Mouse (Mus musculus) forebrain, embryonic 10.5 days (tissue): ENCODE measurements around the gene Rapgef5. TPM values are rescaled to one million over a fixed set of nuclear protein-coding genes. Genes with fewer than 3 reads are reported as not detected.

Source experiments
- DNase-seq: peaks from one replicate; pipeline ENCODE4 v3.0.0-alpha.2; 2017; ENCODE audit warnings: low spot score; ENCODE audit errors: extremely low spot score
- H3K27ac ChIP-seq: fragments of 300-500 bp; sonication (generic); 2 replicates; pipeline ENCODE4 v1.5.1; 2016; ENCODE audit warnings: mild to moderate bottlenecking
- H3K27me3 ChIP-seq: fragments of 300-500 bp; sonication (generic); 2 replicates; pipeline ENCODE4 v1.6.1; 2016; ENCODE audit warnings: mild to moderate bottlenecking; ENCODE audit not compliant: poor library complexity, severe bottlenecking
- H3K36me3 ChIP-seq: fragments of 300-500 bp; sonication (generic); replicated peaks from 2 replicates; pipeline ENCODE4 v1.6.1; 2016; ENCODE audit warnings: mild to moderate bottlenecking, moderate library complexity
- H3K4me1 ChIP-seq: fragments of 300-500 bp; sonication (generic); 2 replicates; pipeline ENCODE4 v1.6.1; 2016
- H3K4me3 ChIP-seq: fragments of 300-500 bp; sonication (generic); 2 replicates; pipeline ENCODE4 v1.5.1; 2016; ENCODE audit warnings: mild to moderate bottlenecking, moderate library complexity
- H3K9me3 ChIP-seq: fragments of 300-500 bp; sonication (generic); 2 replicates; pipeline ENCODE4 v1.6.1; 2016; ENCODE audit warnings: mild to moderate bottlenecking, moderate library complexity
- WGBS: fragments of 180-500 bp; shearing (Covaris S2); methylation state at CpG from one replicate; pipeline ENCODE4 v1.1.7; 2016; 5-methylcytosine and 5-hydroxymethylcytosine counted together
- polyA plus RNA-seq: library from polyadenylated mRNA; unstranded; fragments of >200 nt; fragmentation: Nextera tagmentation; extraction: Ambion mirVana; gene quantifications from 2 replicates; pipeline ENCODE4 v1.2.1, GENCODE M21; 2016

The Rapgef5 gene
- polyA plus RNA-seq, 1 experiment from 2014 or later, result 6.5 TPM

GRCm38 (mm10) chr12:117746611-117747010 lies 230.3 kb downstream of the Rapgef5 start:
- peaks cover 27% of the 10 kb centered on the region for H3K4me1 ChIP-seq
- no peaks in the 10 kb centered on the region; the same call in 1 of the 2 replicates for H3K36me3 ChIP-seq
- H3K9me3 ChIP-seq, result no peaks in the 10 kb centered on the region
- no peak overlapping the region for H3K27ac ChIP-seq
- H3K4me3 ChIP-seq, result no peak overlapping the region
- peaks cover 13% of the 10 kb centered on the region; the same call in 1 of the 2 replicates for H3K27me3 ChIP-seq
- 89% methylated on average over 7 of the region's 7 CpGs for WGBS
- DNase-seq, result no peak

GRCm38 (mm10) chr12:117751045-117751444 lies 234.8 kb downstream of the Rapgef5 start:
- WGBS, result 26% methylated on average over 9 of the region's 9 CpGs
- Histone ChIP-seq H3K9me3 (no peaks in the 10 kb centered on the region), H3K27ac (peak overlapping the region; percentile 44), H3K4me1 (peaks cover 28% of the 10 kb centered on the region), H3K27me3 (peaks cover 25% of the 10 kb centered on the region), H3K4me3 (peak overlapping the region; percentile 36), H3K36me3 (no peaks in the 10 kb centered on the region)
- no peak for DNase-seq

- Histone ChIP-seq H3K27me3 (peaks cover 25% of the 10 kb centered on the region), H3K9me3 (no peaks in the 10 kb centered on the region), H3K27ac (peak overlapping the region; percentile 44), H3K4me1 (peaks cover 28% of the 10 kb centered on the region), H3K36me3 (no peaks in the 10 kb centered on the region), H3K4me3 (peak overlapping the region; percentile 36)
- no peak for DNase-seq
- WGBS, result 31% methylated on average over 25 of the region's 25 CpGs
Observed at GRCm38 (mm10) chr12:117751520-117752383, 235.5 kb downstream of the Rapgef5 start.

- Histone ChIP-seq H3K9me3 (no peaks in the 10 kb centered on the region), H3K27ac (no peak overlapping the region), H3K36me3 (no peaks in the 10 kb centered on the region), H3K27me3 (peaks cover 12% of the 10 kb centered on the region), H3K4me1 (peaks cover 20% of the 10 kb centered on the region), H3K4me3 (no peak overlapping the region)
- 80% methylated on average over 7 of the region's 7 CpGs for WGBS
- DNase-seq, result no peak
Observed at GRCm38 (mm10) chr12:117756010-117756409, 239.7 kb downstream of the Rapgef5 start.

GRCm38 (mm10) chr12:117760373-117760772 lies 244.1 kb downstream of the Rapgef5 start:
- H3K36me3 ChIP-seq, result no peaks in the 10 kb centered on the region
- no peak for DNase-seq
- H3K4me3 ChIP-seq, result no peak overlapping the region
- H3K4me1 ChIP-seq, result peaks cover 9% of the 10 kb centered on the region
- H3K27me3 ChIP-seq, result no peaks in the 10 kb centered on the region
- no peak overlapping the region for H3K27ac ChIP-seq
- WGBS, result 91% methylated on average over 5 of the region's 5 CpGs
- H3K9me3 ChIP-seq, result no peaks in the 10 kb centered on the region

- DNase-seq, result no peak
- no peak overlapping the region for H3K4me3 ChIP-seq
Observed at GRCm38 (mm10) chr12:117760846-117761245, 244.6 kb downstream of the Rapgef5 start.

GRCm38 (mm10) chr12:117761698-117762097 lies 245.4 kb downstream of the Rapgef5 start:
- H3K27ac ChIP-seq, result no peak overlapping the region

More at GRCm38 (mm10) chr12:117760846-117761245, 244.6 kb downstream of the Rapgef5 start:
- Histone ChIP-seq H3K9me3 (no peaks in the 10 kb centered on the region), H3K36me3 (no peaks in the 10 kb centered on the region), H3K27me3 (no peaks in the 10 kb centered on the region), H3K27ac (no peak overlapping the region), H3K4me1 (peaks cover 9% of the 10 kb centered on the region)

GRCm38 (mm10) chr12:117763247-117763646 lies 247.0 kb downstream of the Rapgef5 start:
- 80% methylated on average over 3 of the region's 3 CpGs for WGBS
- no peaks in the 10 kb centered on the region for H3K36me3 ChIP-seq
- no peaks in the 10 kb centered on the region for H3K27me3 ChIP-seq
- H3K27ac ChIP-seq, result no peak overlapping the region
- no peaks in the 10 kb centered on the region for H3K9me3 ChIP-seq
- no peak for DNase-seq
- H3K4me3 ChIP-seq, result no peak overlapping the region
- H3K4me1 ChIP-seq, result peaks cover 9% of the 10 kb centered on the region

More at GRCm38 (mm10) chr12:117761698-117762097, 245.4 kb downstream of the Rapgef5 start:
- 73% methylated on average over 1 of the region's 1 CpGs for WGBS
- H3K36me3 ChIP-seq, result no peaks in the 10 kb centered on the region
- peaks cover 9% of the 10 kb centered on the region for H3K4me1 ChIP-seq
- no peak for DNase-seq
- no peak overlapping the region for H3K4me3 ChIP-seq
- no peaks in the 10 kb centered on the region for H3K9me3 ChIP-seq
- H3K27me3 ChIP-seq, result no peaks in the 10 kb centered on the region

GRCm38 (mm10) chr12:117764839-117765238 lies 248.6 kb downstream of the Rapgef5 start:
- H3K27me3 ChIP-seq, result 0 out of 2 replicates have a peak, but pooled peaks cover under 1% of the 10 kb centered on the region
- 10% methylated on average over 7 of the region's 7 CpGs for WGBS
- no peak overlapping the region for H3K4me3 ChIP-seq
- H3K9me3 ChIP-seq, result no peaks in the 10 kb centered on the region
- peaks cover 9% of the 10 kb centered on the region for H3K4me1 ChIP-seq
- DNase-seq, result peak; percentile 73
- no peak overlapping the region for H3K27ac ChIP-seq
- no peaks in the 10 kb centered on the region for H3K36me3 ChIP-seq

- H3K4me3 ChIP-seq, result no peak overlapping the region
- peaks cover 10% of the 10 kb centered on the region; the same call in 1 of the 2 replicates for H3K4me1 ChIP-seq
- no peaks in the 10 kb centered on the region for H3K36me3 ChIP-seq
- peak; percentile 81 for DNase-seq
- no peak overlapping the region for H3K27ac ChIP-seq
- 11% methylated on average over 5 of the region's 5 CpGs for WGBS
- H3K9me3 ChIP-seq, result no peaks in the 10 kb centered on the region
- peaks cover 14% of the 10 kb centered on the region; the same call in 1 of the 2 replicates for H3K27me3 ChIP-seq
Observed at GRCm38 (mm10) chr12:117769113-117769512, 252.8 kb downstream of the Rapgef5 start.

GRCm38 (mm10) chr12:117770211-117770610 lies 253.9 kb downstream of the Rapgef5 start:
- Histone ChIP-seq H3K4me1 (peaks cover 10% of the 10 kb centered on the region; the same call in 1 of the 2 replicates), H3K9me3 (no peaks in the 10 kb centered on the region), H3K36me3 (no peaks in the 10 kb centered on the region), H3K27ac (no peak overlapping the region), H3K4me3 (no peak overlapping the region), H3K27me3 (peaks cover 14% of the 10 kb centered on the region; the same call in 1 of the 2 replicates)
- no peak for DNase-seq
- 41% methylated on average over 2 of the region's 2 CpGs for WGBS

GRCm38 (mm10) chr12:117771156-117771555 lies 254.9 kb downstream of the Rapgef5 start:
- WGBS, result 85% methylated on average over 4 of the region's 4 CpGs
- Histone ChIP-seq H3K27me3 (peaks cover 14% of the 10 kb centered on the region; the same call in 1 of the 2 replicates), H3K36me3 (no peaks in the 10 kb centered on the region), H3K9me3 (no peaks in the 10 kb centered on the region), H3K4me1 (peaks cover 10% of the 10 kb centered on the region; the same call in 1 of the 2 replicates), H3K27ac (no peak overlapping the region), H3K4me3 (no peak overlapping the region)
- no peak for DNase-seq

GRCm38 (mm10) chr12:117772638-117773037 lies 256.4 kb downstream of the Rapgef5 start:
- peak; percentile 73 for DNase-seq
- 1% methylated on average over 2 of the region's 2 CpGs for WGBS
- Histone ChIP-seq H3K4me3 (no peak overlapping the region), H3K27me3 (peaks cover 14% of the 10 kb centered on the region; the same call in 1 of the 2 replicates), H3K27ac (no peak overlapping the region), H3K36me3 (no peaks in the 10 kb centered on the region), H3K4me1 (peaks cover 10% of the 10 kb centered on the region; the same call in 1 of the 2 replicates), H3K9me3 (no peaks in the 10 kb centered on the region)
